Mouse (Mus musculus): ENCODE data around the gene Tmem260.

DNA sequence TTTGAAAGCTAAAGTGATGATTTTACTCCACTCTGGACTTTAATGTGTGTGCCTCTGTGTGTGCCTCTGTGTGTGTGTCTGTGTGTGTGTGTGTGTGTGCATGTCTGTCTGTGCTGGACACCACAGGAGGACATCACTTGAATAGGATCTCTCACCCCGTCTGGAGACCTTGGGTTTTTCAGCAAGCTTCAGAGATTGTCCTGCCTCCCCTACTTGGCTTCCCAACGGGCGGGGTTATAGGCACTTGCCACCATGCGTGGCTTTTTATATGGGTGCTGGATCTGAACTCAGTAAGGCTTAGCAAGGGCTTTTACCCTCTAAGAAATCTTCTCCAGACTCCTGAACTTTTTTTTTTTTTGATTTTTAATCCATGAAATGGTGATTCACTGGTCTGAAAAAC lies 23.5 kb upstream of the Tmem260 start:
- no peak for TF ChIP-seq CTCF (IDR thresholded peaks at IDR 0.05; ENCODE audit: control insufficient read depth, insufficient read depth, low read length)
- no peak for TF ChIP-seq POLR2A (IDR thresholded peaks at IDR 0.05; ENCODE audit: borderline replicate concordance, control insufficient read depth, low read depth, low read length)

All from bone marrow, adult 2 months (tissue).